Mouse (Mus musculus): ENCODE measurements around the gene Lgals7. TPM values are rescaled to one million over a fixed set of nuclear protein-coding genes. Genes with fewer than 3 reads are reported as not detected.
"Not testable (repeated sequence)": the region's sequence is repeated elsewhere in the genome, so short reads cannot be mapped to it uniquely, and the experiment has no call there.

Lgals7 gene
- polyA plus RNA-seq, 1 experiment from 2014 or later: 2.2 TPM

GRCm38 (mm10) chr7:28864288-28864750 lies 666 bp downstream of the Lgals7 start:
- 0 out of 2 replicates have a peak overlapping the region, but pooled peaks have one; percentile 10 for H3K4me2 ChIP-seq
- no peak overlapping the region for H3K9ac ChIP-seq
- H3K27me3 ChIP-seq (replicated peaks): no peaks in the 10 kb centered on the region
- H3K4me3 ChIP-seq (replicated peaks): no peak overlapping the region
- 37% methylated on average over 9 of the region's 9 CpGs for WGBS
- no peaks in the 10 kb centered on the region for H3K36me3 ChIP-seq
- peaks cover 20% of the 10 kb centered on the region for H3K4me1 ChIP-seq
- H3K9me3 ChIP-seq: no peaks in the 10 kb centered on the region
- no peak for ATAC-seq (ENCODE audit: insufficient read depth, low FRiP score, low read depth)
- H3K27ac ChIP-seq: 0 out of 2 replicates have a peak overlapping the region, but pooled peaks have one; percentile 32

GRCm38 (mm10) chr7:28865481-28866300 lies 2.0 kb downstream of the Lgals7 start:
- peak; percentile 69; the same call in 1 of the 2 replicates for ATAC-seq (ENCODE audit: insufficient read depth, low FRiP score, low read depth)
- peak overlapping the region; percentile 23 for H3K4me3 ChIP-seq (replicated peaks)
- peak overlapping the region; percentile 50 for H3K4me2 ChIP-seq
- H3K9ac ChIP-seq: no peak overlapping the region
- no peaks in the 10 kb centered on the region for H3K9me3 ChIP-seq
- peak overlapping the region; percentile 8; the same call in 1 of the 2 replicates for H3K27ac ChIP-seq
- no peaks in the 10 kb centered on the region for H3K36me3 ChIP-seq
- H3K4me1 ChIP-seq: peaks cover 20% of the 10 kb centered on the region
- 35% methylated on average over 33 of the region's 33 CpGs for WGBS
- no peaks in the 10 kb centered on the region for H3K27me3 ChIP-seq (replicated peaks)

- Histone ChIP-seq H3K27ac (peak overlapping the region; percentile 31; the same call in 1 of the 2 replicates), H3K27me3 (replicated peaks) (no peaks in the 10 kb centered on the region), H3K4me1 (peaks cover 20% of the 10 kb centered on the region), H3K36me3 (no peaks in the 10 kb centered on the region), H3K4me2 (no peak overlapping the region), H3K9ac (no peak overlapping the region), H3K9me3 (no peaks in the 10 kb centered on the region), H3K4me3 (replicated peaks) (no peak overlapping the region)
- ATAC-seq (ENCODE audit: insufficient read depth, low FRiP score, low read depth): no peak
- WGBS: 92% methylated on average over 28 of the region's 28 CpGs
Measured at GRCm38 (mm10) chr7:28866769-28867507, 3.3 kb downstream of the Lgals7 start.

- not testable (repeated sequence) for H3K27me3 ChIP-seq (replicated peaks)
- H3K4me3 ChIP-seq (replicated peaks): 0 out of 2 replicates have a peak overlapping the region, but pooled peaks have one; percentile 18
Measured at GRCm38 (mm10) chr7:28867508-28868340, 4.1 kb downstream of the Lgals7 start.

GRCm38 (mm10) chr7:28870901-28871664 lies 7.4 kb downstream of the Lgals7 start:
- Histone ChIP-seq H3K9ac (no peak overlapping the region), H3K36me3 (no peaks in the 10 kb centered on the region), H3K27me3 (replicated peaks) (no peaks in the 10 kb centered on the region), H3K4me3 (replicated peaks) (no peak overlapping the region), H3K4me1 (peaks cover 8% of the 10 kb centered on the region; the same call in 1 of the 2 replicates), H3K27ac (no peak overlapping the region), H3K9me3 (no peaks in the 10 kb centered on the region), H3K4me2 (no peak overlapping the region)
- WGBS: 86% methylated on average over 24 of the region's 24 CpGs
- no peak for ATAC-seq (ENCODE audit: insufficient read depth, low FRiP score, low read depth)

More at GRCm38 (mm10) chr7:28867508-28868340, 4.1 kb downstream of the Lgals7 start:
- not testable (repeated sequence) for H3K36me3 ChIP-seq, H3K9ac ChIP-seq, H3K9me3 ChIP-seq
- Histone ChIP-seq H3K4me2 (peak overlapping the region; percentile 49), H3K4me1 (peaks cover 20% of the 10 kb centered on the region), H3K27ac (peak overlapping the region; percentile 31; the same call in 1 of the 2 replicates)
- WGBS: 32% methylated on average over 23 of the region's 23 CpGs
- 0 out of 2 replicates have a peak, but pooled peaks have one; percentile 20 for ATAC-seq (ENCODE audit: insufficient read depth, low FRiP score, low read depth)

- WGBS: 77% methylated on average over 2 of the region's 2 CpGs
- Histone ChIP-seq H3K9ac (no peak overlapping the region), H3K27ac (no peak overlapping the region), H3K9me3 (no peaks in the 10 kb centered on the region), H3K4me2 (no peak overlapping the region), H3K36me3 (no peaks in the 10 kb centered on the region), H3K4me3 (replicated peaks) (no peak overlapping the region), H3K4me1 (no peaks in the 10 kb centered on the region), H3K27me3 (replicated peaks) (no peaks in the 10 kb centered on the region)
- ATAC-seq (ENCODE audit: insufficient read depth, low FRiP score, low read depth): no peak
Measured at GRCm38 (mm10) chr7:28874565-28874964, 10.9 kb downstream of the Lgals7 start.

- Histone ChIP-seq H3K4me1 (no peaks in the 10 kb centered on the region), H3K36me3 (no peaks in the 10 kb centered on the region), H3K27ac (no peak overlapping the region), H3K9ac (no peak overlapping the region), H3K9me3 (no peaks in the 10 kb centered on the region), H3K4me3 (replicated peaks) (no peak overlapping the region), H3K27me3 (replicated peaks) (no peaks in the 10 kb centered on the region), H3K4me2 (no peak overlapping the region)
- ATAC-seq (ENCODE audit: insufficient read depth, low FRiP score, low read depth): no peak
- 73% methylated on average over 4 of the region's 4 CpGs for WGBS
Measured at GRCm38 (mm10) chr7:28876099-28876498, 12.4 kb downstream of the Lgals7 start.

GRCm38 (mm10) chr7:28877155-28877554 lies 13.5 kb downstream of the Lgals7 start:
- peak; percentile 58; the same call in 1 of the 2 replicates for ATAC-seq (ENCODE audit: insufficient read depth, low FRiP score, low read depth)
- Histone ChIP-seq H3K4me2 (no peak overlapping the region), H3K4me1 (no peaks in the 10 kb centered on the region), H3K4me3 (replicated peaks) (no peak overlapping the region), H3K27ac (no peak overlapping the region), H3K27me3 (replicated peaks) (no peaks in the 10 kb centered on the region), H3K36me3 (no peaks in the 10 kb centered on the region), H3K9me3 (no peaks in the 10 kb centered on the region), H3K9ac (no peak overlapping the region)
- 79% methylated on average over 7 of the region's 7 CpGs for WGBS

- Histone ChIP-seq H3K36me3 (no peaks in the 10 kb centered on the region), H3K4me2 (no peak overlapping the region), H3K27me3 (replicated peaks) (no peaks in the 10 kb centered on the region), H3K9me3 (no peaks in the 10 kb centered on the region), H3K4me3 (replicated peaks) (no peak overlapping the region), H3K4me1 (no peaks in the 10 kb centered on the region), H3K27ac (no peak overlapping the region), H3K9ac (no peak overlapping the region)
- WGBS: 62% methylated on average over 4 of the region's 4 CpGs
- ATAC-seq (ENCODE audit: insufficient read depth, low FRiP score, low read depth): no peak
Measured at GRCm38 (mm10) chr7:28877856-28878255, 14.2 kb downstream of the Lgals7 start.

GRCm38 (mm10) chr7:28879606-28880005 lies 16.0 kb downstream of the Lgals7 start:
- no peak overlapping the region for H3K4me2 ChIP-seq
- no peak overlapping the region for H3K4me3 ChIP-seq (replicated peaks)
- WGBS: 75% methylated on average over 7 of the region's 7 CpGs

GRCm38 (mm10) chr7:28880554-28880953 lies 16.9 kb downstream of the Lgals7 start:
- H3K9me3 ChIP-seq: no peaks in the 10 kb centered on the region
- H3K9ac ChIP-seq: no peak overlapping the region
- H3K4me1 ChIP-seq: no peaks in the 10 kb centered on the region
- H3K4me2 ChIP-seq: no peak overlapping the region
- H3K27me3 ChIP-seq (replicated peaks): no peaks in the 10 kb centered on the region
- ATAC-seq (ENCODE audit: insufficient read depth, low FRiP score, low read depth): no peak
- H3K4me3 ChIP-seq (replicated peaks): no peak overlapping the region
- H3K27ac ChIP-seq: no peak overlapping the region
- H3K36me3 ChIP-seq: no peaks in the 10 kb centered on the region
- WGBS: 83% methylated on average over 10 of the region's 10 CpGs

More at GRCm38 (mm10) chr7:28879606-28880005, 16.0 kb downstream of the Lgals7 start:
- H3K27ac ChIP-seq: no peak overlapping the region
- no peaks in the 10 kb centered on the region for H3K9me3 ChIP-seq
- H3K9ac ChIP-seq: no peak overlapping the region
- H3K4me1 ChIP-seq: no peaks in the 10 kb centered on the region
- peak; percentile 30; the same call in 1 of the 2 replicates for ATAC-seq (ENCODE audit: insufficient read depth, low FRiP score, low read depth)
- no peaks in the 10 kb centered on the region for H3K36me3 ChIP-seq
- H3K27me3 ChIP-seq (replicated peaks): no peaks in the 10 kb centered on the region
